Mouse (Mus musculus): ENCODE measurements around the gene Psg17. TPM values are rescaled to one million over a fixed set of nuclear protein-coding genes. Genes with fewer than 3 reads are reported as not detected.
"Not testable (repeated sequence)": the region's sequence is repeated elsewhere in the genome, so short reads cannot be mapped to it uniquely, and the experiment has no call there.

The Psg17 gene
- polyA plus RNA-seq (2015; fragmentation: Nextera tagmentation; extraction: Ambion mirVana) = 0.09 TPM in 1 of 2 replicates, not detected in the other

- Histone ChIP-seq H3K27ac (replicated peaks) (no peak within 1 kb of the TSS), H3K4me2 (no peak within 1 kb of the TSS), H3K4me1 (no peaks in the 10 kb centered on the region), H3K9ac (no peak within 1 kb of the TSS), H3K9me3 (no peaks in the 10 kb centered on the region), H3K27me3 (replicated peaks) (no peaks in the 10 kb centered on the region; the same call in 1 of the 2 replicates), H3K4me3 (no peak within 1 kb of the TSS), H3K36me3 (no peaks in the 10 kb centered on the region)
- WGBS = 49% methylated on average over 3 of the region's 3 CpGs
- ATAC-seq (ENCODE audit: extremely low read depth, insufficient number of reproducible peaks, low FRiP score, low TSS enrichment) = no peak
These were observed at the start of gene Psg17 for GRCm38 (mm10) chr7:18821507-18821906. Gene Psg17 (minus strand): TSS chr7:18821607.

- H3K4me2 ChIP-seq; H3K9ac ChIP-seq; H3K4me1 ChIP-seq; H3K36me3 ChIP-seq; H3K9me3 ChIP-seq; H3K27ac ChIP-seq (replicated peaks); H3K4me3 ChIP-seq; ATAC-seq (ENCODE audit: extremely low read depth, insufficient number of reproducible peaks, low FRiP score, low TSS enrichment): not testable (repeated sequence)
- H3K27me3 ChIP-seq (replicated peaks) = peaks cover 16% of the 10 kb centered on the region
- 88% methylated on average over 1 of the region's 8 CpGs for WGBS
These were observed 49.6 kb upstream of the Psg17 start, which contains the start of gene Pglyrp1 for GRCm38 (mm10) chr7:18871031-18871430. Gene Pglyrp1 (plus strand): TSS chr7:18871331.

- Histone ChIP-seq H3K9ac (no peak overlapping the region), H3K27me3 (replicated peaks) (peaks cover 9% of the 10 kb centered on the region), H3K27ac (replicated peaks) (no peak overlapping the region), H3K4me3 (no peak overlapping the region), H3K4me2 (no peak overlapping the region), H3K36me3 (no peaks in the 10 kb centered on the region), H3K4me1 (peaks cover 8% of the 10 kb centered on the region), H3K9me3 (peaks cover 6% of the 10 kb centered on the region)
- ATAC-seq (ENCODE audit: extremely low read depth, insufficient number of reproducible peaks, low FRiP score, low TSS enrichment) = no peak
- 81% methylated on average over 2 of the region's 2 CpGs for WGBS
These were observed 47.1 kb upstream of the Psg17 start for GRCm38 (mm10) chr7:18868491-18868890.

GRCm38 (mm10) chr7:18862801-18863200, 41.4 kb upstream of the Psg17 start:
- H3K4me2 ChIP-seq = no peak overlapping the region
- no peak overlapping the region for H3K9ac ChIP-seq
- no peaks in the 10 kb centered on the region for H3K27me3 ChIP-seq (replicated peaks)
- 73% methylated on average over 6 of the region's 6 CpGs for WGBS
- peaks cover 12% of the 10 kb centered on the region for H3K4me1 ChIP-seq
- no peak for ATAC-seq (ENCODE audit: extremely low read depth, insufficient number of reproducible peaks, low FRiP score, low TSS enrichment)
- no peak overlapping the region for H3K4me3 ChIP-seq
- H3K9me3 ChIP-seq = 0 out of 2 replicates have a peak, but pooled peaks cover 5% of the 10 kb centered on the region
- H3K36me3 ChIP-seq = no peaks in the 10 kb centered on the region
- H3K27ac ChIP-seq (replicated peaks) = no peak overlapping the region

GRCm38 (mm10) chr7:18858310-18858916, 37.0 kb upstream of the Psg17 start:
- H3K36me3 ChIP-seq = no peaks in the 10 kb centered on the region
- H3K9me3 ChIP-seq = 0 out of 2 replicates have a peak, but pooled peaks cover 5% of the 10 kb centered on the region
- no peak overlapping the region for H3K4me3 ChIP-seq
- WGBS = 44% methylated on average over 5 of the region's 5 CpGs
- peak overlapping the region; percentile 79 for H3K27ac ChIP-seq (replicated peaks)
- ATAC-seq (ENCODE audit: extremely low read depth, insufficient number of reproducible peaks, low FRiP score, low TSS enrichment) = no peak
- H3K9ac ChIP-seq = no peak overlapping the region
- no peak overlapping the region for H3K4me2 ChIP-seq
- peaks cover 12% of the 10 kb centered on the region for H3K4me1 ChIP-seq
- H3K27me3 ChIP-seq (replicated peaks) = no peaks in the 10 kb centered on the region

- Histone ChIP-seq H3K27ac (replicated peaks) (no peak overlapping the region), H3K9me3 (no peaks in the 10 kb centered on the region), H3K27me3 (replicated peaks) (no peaks in the 10 kb centered on the region), H3K36me3 (no peaks in the 10 kb centered on the region), H3K9ac (no peak overlapping the region), H3K4me1 (no peaks in the 10 kb centered on the region), H3K4me2 (no peak overlapping the region), H3K4me3 (no peak overlapping the region)
- WGBS = 90% methylated on average over 1 of the region's 1 CpGs
- ATAC-seq (ENCODE audit: extremely low read depth, insufficient number of reproducible peaks, low FRiP score, low TSS enrichment) = no peak
These were observed 27.0 kb upstream of the Psg17 start for GRCm38 (mm10) chr7:18848395-18848794.

GRCm38 (mm10) chr7:18844811-18845210, 23.4 kb upstream of the Psg17 start:
- 27% methylated on average over 5 of the region's 5 CpGs for WGBS
- no peak overlapping the region for H3K27ac ChIP-seq (replicated peaks)
- H3K4me1 ChIP-seq = peaks cover 10% of the 10 kb centered on the region; the same call in 1 of the 2 replicates
- no peak for ATAC-seq (ENCODE audit: extremely low read depth, insufficient number of reproducible peaks, low FRiP score, low TSS enrichment)
- H3K9me3 ChIP-seq = no peaks in the 10 kb centered on the region
- H3K36me3 ChIP-seq = no peaks in the 10 kb centered on the region
- H3K4me3 ChIP-seq = no peak overlapping the region
- no peaks in the 10 kb centered on the region for H3K27me3 ChIP-seq (replicated peaks)
- H3K9ac ChIP-seq = no peak overlapping the region
- no peak overlapping the region for H3K4me2 ChIP-seq

- no peaks in the 10 kb centered on the region for H3K36me3 ChIP-seq
- peaks cover 12% of the 10 kb centered on the region; the same call in 1 of the 2 replicates for H3K4me1 ChIP-seq
- ATAC-seq (ENCODE audit: extremely low read depth, insufficient number of reproducible peaks, low FRiP score, low TSS enrichment) = no peak
- 0 out of 2 replicates have a peak overlapping the region, but pooled peaks have one; percentile 53 for H3K27ac ChIP-seq (replicated peaks)
- H3K4me2 ChIP-seq = peak overlapping the region; percentile 77
- H3K4me3 ChIP-seq = peak overlapping the region; percentile 29
- H3K9me3 ChIP-seq = no peaks in the 10 kb centered on the region
- WGBS = 86% methylated on average over 1 of the region's 1 CpGs
- H3K27me3 ChIP-seq (replicated peaks) = no peaks in the 10 kb centered on the region
- peak overlapping the region; percentile 12; the same call in 1 of the 2 replicates for H3K9ac ChIP-seq
These were observed 19.8 kb upstream of the Psg17 start for GRCm38 (mm10) chr7:18841174-18841567.

- no peaks in the 10 kb centered on the region for H3K27me3 ChIP-seq (replicated peaks)
- 7% methylated on average over 14 of the region's 17 CpGs for WGBS
- H3K36me3 ChIP-seq = no peaks in the 10 kb centered on the region
- peak overlapping the region; percentile 77 for H3K4me2 ChIP-seq
- peak overlapping the region; percentile 55 for H3K4me3 ChIP-seq
- H3K4me1 ChIP-seq = peaks cover 12% of the 10 kb centered on the region; the same call in 1 of the 2 replicates
- peak; percentile 58; the same call in 1 of the 2 replicates for ATAC-seq (ENCODE audit: extremely low read depth, insufficient number of reproducible peaks, low FRiP score, low TSS enrichment)
- peak overlapping the region; percentile 77 for H3K9ac ChIP-seq
- H3K9me3 ChIP-seq = no peaks in the 10 kb centered on the region
- peak overlapping the region; percentile 68 for H3K27ac ChIP-seq (replicated peaks)
These were observed 19.2 kb upstream of the Psg17 start for GRCm38 (mm10) chr7:18840386-18841173.

GRCm38 (mm10) chr7:18839865-18840264, 18.5 kb upstream of the Psg17 start, which contains the start of gene Mill2:
Gene Mill2 (plus strand): TSS chr7:18839966.
- peak within 1 kb of the TSS; percentile 55 for H3K4me3 ChIP-seq
- peaks cover 12% of the 10 kb centered on the region; the same call in 1 of the 2 replicates for H3K4me1 ChIP-seq
- H3K27me3 ChIP-seq (replicated peaks) = no peaks in the 10 kb centered on the region
- peak within 1 kb of the TSS; percentile 77 for H3K9ac ChIP-seq
- H3K9me3 ChIP-seq = no peaks in the 10 kb centered on the region
- H3K36me3 ChIP-seq = no peaks in the 10 kb centered on the region
- peak within 1 kb of the TSS; percentile 68 for H3K27ac ChIP-seq (replicated peaks)
- no peak for ATAC-seq (ENCODE audit: extremely low read depth, insufficient number of reproducible peaks, low FRiP score, low TSS enrichment)
- WGBS = 13% methylated on average over 3 of the region's 3 CpGs
- peak within 1 kb of the TSS; percentile 77 for H3K4me2 ChIP-seq

GRCm38 (mm10) chr7:18832298-18832697, 10.9 kb upstream of the Psg17 start:
- Histone ChIP-seq H3K27me3 (replicated peaks) (peaks cover 3% of the 10 kb centered on the region; the same call in 1 of the 2 replicates), H3K4me2 (no peak overlapping the region), H3K36me3 (no peaks in the 10 kb centered on the region), H3K9me3 (0 out of 2 replicates have a peak, but pooled peaks cover 3% of the 10 kb centered on the region), H3K9ac (no peak overlapping the region), H3K4me3 (no peak overlapping the region), H3K27ac (replicated peaks) (no peak overlapping the region), H3K4me1 (no peaks in the 10 kb centered on the region)
- no peak for ATAC-seq (ENCODE audit: extremely low read depth, insufficient number of reproducible peaks, low FRiP score, low TSS enrichment)
- 32% methylated on average over 13 of the region's 13 CpGs for WGBS
